Mouse (Mus musculus) CH12.LX (cell line): ENCODE measurements at regions not wholly inside any gene's neighbourhood (a gene's known extent, or its start where the extent isn't known, plus 50 kb on each side); places are given as distances from the start of the nearest gene placed in this dataset.

Experiments
- DNase-seq: peaks from one replicate; pipeline ENCODE4 v3.0.0-alpha.2; 2013; ENCODE audit errors: extremely low read depth
- H3K27ac ChIP-seq: 2 replicates; pipeline ENCODE4 v1.5.1; 2012; ENCODE audit warnings: low read depth, mild to moderate bottlenecking, control low read depth, moderate library complexity; ENCODE audit not compliant: insufficient read depth
- H3K27me3 ChIP-seq: replicated peaks from 2 replicates; pipeline ENCODE3; 2012; ENCODE audit warnings: inconsistent platforms
- H3K36me3 ChIP-seq, 2 experiments: replicated peaks in 1 of 2; 2 replicates each; pipeline versions ENCODE3 to v1.6.1; 2012; ENCODE audit warnings: inconsistent platforms in 1 of 2, low read length in 1 of 2, mild to moderate bottlenecking in 1 of 2, mixed read lengths in 1 of 2, moderate library complexity in 1 of 2; ENCODE audit not compliant: control insufficient read depth in 1 of 2, insufficient read depth in 1 of 2
- H3K4me1 ChIP-seq, 2 experiments: 2 replicates each; pipeline ENCODE4 v1.6.1; 2012; ENCODE audit warnings: inconsistent platforms in 1 of 2, moderate library complexity in 1 of 2; ENCODE audit not compliant: insufficient read depth in 2 of 2, control insufficient read depth in 1 of 2
- H3K4me2 ChIP-seq: 2 replicates; pipeline ENCODE4 v1.6.1; 2012; ENCODE audit warnings: low read depth, mild to moderate bottlenecking, control low read depth; ENCODE audit not compliant: poor library complexity, insufficient read depth, severe bottlenecking
- H3K4me3 ChIP-seq, 3 experiments: fragments of 150-350 bp in 1 of 3; sonication (generic) in 1 of 3; replicated peaks in 1 of 3; 2 replicates each; pipeline versions ENCODE3 to v1.5.1; 2011 to 2012; ENCODE audit warnings: low read depth in 2 of 3, low read length in 2 of 3, mild to moderate bottlenecking in 2 of 3, moderate library complexity in 2 of 3, control low read depth in 1 of 3, improper control_type of control experiment in 1 of 3, inconsistent platforms in 1 of 3, mixed read lengths in 1 of 3; ENCODE audit not compliant: poor library complexity in 1 of 3
- H3K79me2 ChIP-seq: replicated peaks from 2 replicates; pipeline ENCODE4 v1.6.1; 2012; ENCODE audit warnings: mild to moderate bottlenecking, moderate library complexity; ENCODE audit not compliant: control insufficient read depth, poor library complexity, insufficient read depth, severe bottlenecking; ENCODE audit errors: extremely low read depth
- H3K9ac ChIP-seq: 2 replicates; pipeline ENCODE4 v1.6.1; 2012; ENCODE audit warnings: low read depth, mild to moderate bottlenecking, control low read depth, moderate library complexity; ENCODE audit not compliant: insufficient read depth
- H3K9me3 ChIP-seq: replicated peaks from 2 replicates; pipeline ENCODE3; 2012; ENCODE audit warnings: low read length, inconsistent platforms, mixed read lengths
- BHLHE40 ChIP-seq: IDR thresholded peaks from 2 replicates; pipeline ENCODE4 v1.6.1; 2011; ENCODE audit warnings: mild to moderate bottlenecking, low read depth, low read length, improper control_type of control experiment
- E2F4 ChIP-seq: IDR thresholded peaks from 2 replicates; pipeline ENCODE4 v1.6.1; 2011; ENCODE audit warnings: low read depth, low read length, improper control_type of control experiment; ENCODE audit not compliant: insufficient replicate concordance
- ETS1 ChIP-seq: conservative IDR thresholded peaks from 2 replicates; pipeline ENCODE4 v1.6.1; 2012; ENCODE audit warnings: low read depth, mild to moderate bottlenecking, inconsistent platforms, low read length, improper control_type of control experiment, moderate library complexity
- IRF4 ChIP-seq: IDR thresholded peaks from 2 replicates; pipeline ENCODE4 v1.6.1; 2014; ENCODE audit warnings: low read depth, mild to moderate bottlenecking, inconsistent platforms, low read length, improper control_type of control experiment
- JUND ChIP-seq: conservative IDR thresholded peaks from 2 replicates; pipeline ENCODE4 v1.6.1; 2011; ENCODE audit warnings: low read depth, low read length, improper control_type of control experiment
- MAX ChIP-seq: IDR thresholded peaks from 2 replicates; pipeline ENCODE4 v1.6.1; 2011; ENCODE audit warnings: low read length, improper control_type of control experiment
- MXI1 ChIP-seq: IDR thresholded peaks from 2 replicates; pipeline ENCODE4 v1.6.1; 2011; ENCODE audit warnings: mild to moderate bottlenecking, low read depth, low read length, improper control_type of control experiment
- RAD21 ChIP-seq: IDR thresholded peaks from 2 replicates; pipeline ENCODE4 v1.6.1; 2011; ENCODE audit warnings: low read depth, mild to moderate bottlenecking, low read length, improper control_type of control experiment, moderate library complexity
- RCOR1 ChIP-seq: conservative IDR thresholded peaks from 2 replicates; pipeline ENCODE4 v1.6.1; 2012; ENCODE audit warnings: low read depth, mild to moderate bottlenecking, inconsistent platforms, low read length, improper control_type of control experiment
- SIN3A ChIP-seq: IDR thresholded peaks from 2 replicates; pipeline ENCODE4 v1.6.1; 2012; ENCODE audit warnings: low read length, improper control_type of control experiment, inconsistent platforms
- SMC3 ChIP-seq: IDR thresholded peaks from 2 replicates; pipeline ENCODE4 v1.6.1; 2011; ENCODE audit warnings: low read depth, low read length, improper control_type of control experiment
- TBP ChIP-seq: conservative IDR thresholded peaks from 2 replicates; pipeline ENCODE4 v1.6.1; 2011; ENCODE audit warnings: low read depth, low read length, improper control_type of control experiment
- UBTF ChIP-seq: IDR thresholded peaks from 2 replicates; pipeline ENCODE4 v1.6.1; 2012; ENCODE audit warnings: low read depth, mild to moderate bottlenecking, inconsistent platforms, low read length, improper control_type of control experiment, moderate library complexity
- ZC3H11A ChIP-seq: IDR thresholded peaks from 2 replicates; pipeline ENCODE4 v1.6.1; 2012; ENCODE audit warnings: low read depth, mild to moderate bottlenecking, inconsistent platforms, low read length, improper control_type of control experiment
- ZKSCAN1 ChIP-seq: IDR thresholded peaks from 2 replicates; pipeline ENCODE4 v1.6.1; 2012; ENCODE audit warnings: low read depth, inconsistent platforms, low read length, improper control_type of control experiment, borderline replicate concordance
- ZMIZ1 ChIP-seq: IDR thresholded peaks from 2 replicates; pipeline ENCODE4 v1.6.1; 2012; ENCODE audit warnings: low read depth, mild to moderate bottlenecking, inconsistent platforms, low read length, improper control_type of control experiment
- dilution Hi-C: fragments of 300-500 bp; cut with MboI; formaldehyde crosslinking; loops from 2 replicates; pipeline ENCODE4 v1.14.3; 2020; ENCODE audit warnings: low sequenced_read_pairs; ENCODE audit not compliant: extremely low pct_unique_long_range_greater_than_20kb, extremely low pct_ligation_motif_present
- in situ Hi-C: fragments of 300-500 bp; cut with MboI; formaldehyde crosslinking; loops from 3 replicates; pipeline ENCODE4 v1.14.3; 2019; ENCODE audit warnings: low sequenced_read_pairs, low pct_ligation_motif_present, low pct_unique_long_range_greater_than_20kb, mixed read lengths

DNA sequence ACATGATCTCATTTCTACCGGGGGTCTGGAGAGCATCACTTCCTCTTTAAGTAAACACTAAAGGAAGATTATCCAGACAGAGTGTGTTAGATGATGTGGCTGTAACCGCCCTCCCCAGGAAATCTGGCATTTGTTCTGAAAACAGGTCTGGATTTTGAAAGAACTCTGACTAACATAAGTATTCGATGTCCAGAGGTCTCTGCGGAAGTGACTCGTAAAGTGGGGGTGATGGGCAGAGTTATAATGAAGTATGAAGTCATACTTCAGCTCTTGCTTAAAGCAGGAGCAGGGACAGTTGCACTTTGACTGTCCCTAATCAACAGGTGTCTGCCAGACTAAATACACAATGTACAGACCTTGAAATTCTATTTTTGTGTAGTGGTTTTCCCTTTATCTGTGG lies 87.1 kb downstream of the Setd4 start (continued):
- no peak for TF ChIP-seq SIN3A
- peak; percentile 97 for TF ChIP-seq JUND
- peak; percentile 63 for TF ChIP-seq BHLHE40
- no peak for TF ChIP-seq RAD21
- no peak for TF ChIP-seq ZMIZ1
- TF ChIP-seq MXI1, result no peak

DNA sequence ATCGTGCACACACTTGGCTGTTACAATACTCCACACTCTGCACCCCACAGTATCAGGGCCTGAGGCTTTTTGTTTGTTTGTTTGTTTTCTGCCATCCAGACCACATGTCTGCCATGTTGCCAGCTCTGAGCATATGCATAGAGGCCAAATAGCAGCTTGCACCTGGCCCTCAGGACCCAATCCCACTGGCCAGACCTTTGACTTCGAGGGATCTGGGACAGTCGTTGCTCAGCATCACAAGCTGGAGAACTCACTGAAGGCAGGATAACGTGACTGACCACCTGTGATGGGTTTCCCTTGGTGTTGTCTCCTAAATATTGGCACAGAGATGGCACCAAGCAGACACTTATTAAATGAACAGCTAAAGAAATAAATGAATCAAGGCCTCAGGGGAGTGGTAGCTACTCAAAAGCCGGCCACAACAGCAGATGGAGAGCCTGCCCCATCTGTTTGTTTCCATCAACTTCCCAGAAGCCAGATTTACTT lies 88.4 kb downstream of the Setd4 start:
- H3K4me1 ChIP-seq, result peaks cover 25 to 40% of the 10 kb centered on the region in 2 experiments
- no peaks in the 10 kb centered on the region for H3K79me2 ChIP-seq
- no peak overlapping the region for H3K9ac ChIP-seq
- in situ Hi-C loops (no loop called here), dilution Hi-C loops (no loop called here)
- no peak overlapping the region for H3K4me2 ChIP-seq
- H3K36me3 ChIP-seq, result no peaks in the 10 kb centered on the region
- no peaks in the 10 kb centered on the region for H3K9me3 ChIP-seq
- no peak for DNase-seq
- no peak overlapping the region for H3K4me3 ChIP-seq
- H3K27me3 ChIP-seq, result no peaks in the 10 kb centered on the region
- H3K27ac ChIP-seq, result no peak overlapping the region
- TF ChIP-seq ZC3H11A (no peak), IRF4 (no peak), TBP (no peak), BHLHE40 (no peak), MAX (no peak), UBTF (no peak), RCOR1 (no peak), SMC3 (no peak), MXI1 (no peak), ZKSCAN1 (no peak), SIN3A (no peak)
- TF ChIP-seq, all 38 proteins: peak for 0

DNA sequence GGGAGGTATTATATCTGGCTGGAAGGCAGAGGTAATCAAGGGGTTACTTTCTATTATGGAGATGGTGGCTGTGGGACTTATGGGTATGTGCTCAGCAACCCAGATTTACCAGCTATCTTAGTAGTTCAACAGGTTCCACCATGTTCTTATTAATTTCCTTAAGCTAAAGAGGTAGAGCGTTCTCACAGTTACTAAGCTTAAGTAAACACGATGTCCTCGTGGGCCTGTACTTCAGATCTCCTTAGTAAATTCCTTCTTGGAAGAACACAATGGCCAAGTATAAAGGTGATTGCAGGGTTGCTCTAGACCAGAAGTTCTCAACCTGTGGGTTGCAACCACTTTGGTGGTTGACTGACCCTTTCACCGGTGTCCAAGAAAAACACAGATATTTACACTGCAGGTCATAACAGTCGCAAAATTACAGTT lies 90.2 kb downstream of the Setd4 start:
- in situ Hi-C loops, result no loop called here
- TF ChIP-seq E2F4 (no peak), ETS1 (no peak)
- Histone ChIP-seq H3K36me3 (no peaks in the 10 kb centered on the region), H3K79me2 (no peaks in the 10 kb centered on the region), H3K27ac (no peak overlapping the region), H3K4me3 (no peak overlapping the region), H3K4me2 (no peak overlapping the region), H3K4me1 (peaks cover 24 to 37% of the 10 kb centered on the region in 2 experiments), H3K27me3 (no peaks in the 10 kb centered on the region), H3K9me3 (no peaks in the 10 kb centered on the region), H3K9ac (no peak overlapping the region)
- dilution Hi-C loops, result no loop called here
- no peak for DNase-seq
